Mouse (Mus musculus) thymus, adult 2 months (tissue): ENCODE data around the gene Akap7.

Source experiments
- CTCF ChIP-seq: fragments of 200-500 bp; IDR thresholded peaks from 2 replicates; pipeline ENCODE4 v1.5.1; 2012; ENCODE audit warnings: mild to moderate bottlenecking, control low read depth, low read length, moderate library complexity, borderline replicate concordance; ENCODE audit not compliant: control insufficient read depth, poor library complexity, insufficient read depth; ENCODE audit errors: extremely low read depth
- POLR2A ChIP-seq: fragments of 200-500 bp; IDR thresholded peaks from 2 replicates; pipeline ENCODE4 v1.6.1; 2012; ENCODE audit warnings: mild to moderate bottlenecking, low read length, control low read depth, moderate library complexity; ENCODE audit not compliant: control insufficient read depth, poor library complexity, insufficient read depth; ENCODE audit errors: extremely low read depth

- TF ChIP-seq POLR2A = no peak
- no peak for TF ChIP-seq CTCF
These were observed 10.9 kb downstream of the Akap7 start for GRCm38 (mm10) chr10:25296657-25297369.
